Mouse (Mus musculus) limb, embryonic 14.5 days (tissue): Measurements from ENCODE around the gene Man2c1. TPM values are rescaled to one million over a fixed set of nuclear protein-coding genes. Genes with fewer than 3 reads are reported as not detected.

Source experiments
- ATAC-seq: fragments of 200-750 bp; cut with Nextera tagmentation; 2 replicates; pipeline ENCODE4 v1.8.0; 2017; ENCODE audit warnings: low read depth, moderate number of reproducible peaks, moderate TSS enrichment; ENCODE audit not compliant: low FRiP score
- DNase-seq: peaks from one replicate; pipeline ENCODE4 v3.0.0-alpha.2; 2015; ENCODE audit warnings: low spot score
- H3K27ac ChIP-seq: fragments of 300-500 bp; sonication (generic); replicated peaks from 2 replicates; pipeline ENCODE4 v1.5.1; 2014; ENCODE audit warnings: low read depth, mild to moderate bottlenecking, low read length, moderate library complexity, mixed read lengths
- H3K27me3 ChIP-seq: fragments of 300-500 bp; sonication (generic); 2 replicates; pipeline ENCODE4 v1.6.1; 2014; ENCODE audit warnings: low read length, mixed read lengths; ENCODE audit not compliant: control insufficient read depth, insufficient read depth
- H3K36me3 ChIP-seq: fragments of 300-500 bp; sonication (generic); 2 replicates; pipeline ENCODE4 v1.6.1; 2014; ENCODE audit warnings: mild to moderate bottlenecking, low read length, moderate library complexity, mixed read lengths; ENCODE audit not compliant: control insufficient read depth, insufficient read depth
- H3K4me1 ChIP-seq: fragments of 300-500 bp; sonication (generic); 2 replicates; pipeline ENCODE4 v1.6.1; 2014; ENCODE audit warnings: antibody characterized with exemption, low read length, mixed read lengths; ENCODE audit not compliant: control insufficient read depth, insufficient read depth
- H3K4me2 ChIP-seq: fragments of 300-500 bp; sonication (generic); replicated peaks from 2 replicates; pipeline ENCODE4 v1.6.1; 2014; ENCODE audit warnings: low read depth, mild to moderate bottlenecking, low read length, moderate library complexity; ENCODE audit not compliant: severe bottlenecking
- H3K4me3 ChIP-seq: fragments of 300-500 bp; sonication (generic); replicated peaks from 2 replicates; pipeline ENCODE4 v1.5.1; 2014; ENCODE audit warnings: low read length
- H3K9ac ChIP-seq: fragments of 300-500 bp; sonication (generic); 2 replicates; pipeline ENCODE4 v1.6.1; 2014; ENCODE audit warnings: mild to moderate bottlenecking, low read depth, low read length, moderate library complexity; ENCODE audit not compliant: severe bottlenecking
- H3K9me3 ChIP-seq: fragments of 300-500 bp; sonication (generic); 2 replicates; pipeline ENCODE4 v1.6.1; 2016; ENCODE audit warnings: low read length; ENCODE audit not compliant: control insufficient read depth
- POLR2A ChIP-seq: fragments of 200-500 bp; IDR thresholded peaks from 2 replicates; pipeline ENCODE4 v1.8.0; 2012; ENCODE audit warnings: inconsistent platforms, mild to moderate bottlenecking, moderate library complexity, borderline replicate concordance; ENCODE audit not compliant: insufficient read depth, insufficient read length; ENCODE audit errors: extremely low read depth
- WGBS: fragments of 180-500 bp; shearing (Covaris S2); extraction: QIAGEN DNeasy Blood & Tissue Kit; methylation state at CpG from one replicate; pipeline ENCODE4 v1.1.7; 2014; 5-methylcytosine and 5-hydroxymethylcytosine counted together
- polyA plus RNA-seq, 2 experiments: library from polyadenylated mRNA; depleted of rRNA in 1 of 2; stranded (reverse) in 1 of 2; unstranded in 1 of 2; fragments of >200 nt; fragmentation: Nextera tagmentation in 1 of 2; extraction: Ambion mirVana in 1 of 2; gene quantifications; 2 replicates each; pipeline versions ENCODE4 v1.2.1 to v1.2.3; 2012 to 2014

The Man2c1 gene
- polyA plus RNA-seq, 2 experiments: 41.3 to 177 TPM

- ATAC-seq (no peak), DNase-seq (no peak)
- H3K9me3 ChIP-seq: no peaks in the 10 kb centered on the region
- peak overlapping the region; percentile 64; the same call in 1 of the 2 replicates for H3K4me2 ChIP-seq
- H3K27ac ChIP-seq: no peak overlapping the region
- WGBS: 67% methylated on average over 6 of the region's 6 CpGs
- no peak overlapping the region for H3K9ac ChIP-seq
- H3K27me3 ChIP-seq: no peaks in the 10 kb centered on the region
- H3K36me3 ChIP-seq: 0 out of 2 replicates have a peak, but pooled peaks cover 2% of the 10 kb centered on the region
- no peak overlapping the region for H3K4me3 ChIP-seq
- no peak for TF ChIP-seq POLR2A
- peaks cover 6% of the 10 kb centered on the region for H3K4me1 ChIP-seq
Observed at GRCm38 (mm10) chr9:57149021-57149420, 18.5 kb downstream of the Man2c1 start.

- H3K9ac ChIP-seq: no peak overlapping the region
- no peaks in the 10 kb centered on the region for H3K27me3 ChIP-seq
- no peak overlapping the region for H3K4me2 ChIP-seq
- no peaks in the 10 kb centered on the region for H3K9me3 ChIP-seq
- H3K4me1 ChIP-seq: peaks cover 6% of the 10 kb centered on the region
- no peak overlapping the region for H3K27ac ChIP-seq
- H3K4me3 ChIP-seq: no peak overlapping the region
- peaks cover 6% of the 10 kb centered on the region for H3K36me3 ChIP-seq
- WGBS: 82% methylated on average over 5 of the region's 5 CpGs
- DNase-seq (no peak), ATAC-seq (no peak)
- TF ChIP-seq POLR2A: no peak
Observed at GRCm38 (mm10) chr9:57150192-57150591, 19.7 kb downstream of the Man2c1 start.

- WGBS: 33% methylated on average over 6 of the region's 6 CpGs
- no peak for TF ChIP-seq POLR2A
- Histone ChIP-seq H3K9ac (no peak overlapping the region), H3K4me3 (no peak overlapping the region), H3K36me3 (peaks cover 8% of the 10 kb centered on the region), H3K9me3 (no peaks in the 10 kb centered on the region), H3K27me3 (no peaks in the 10 kb centered on the region), H3K4me1 (peaks cover 4% of the 10 kb centered on the region), H3K4me2 (no peak overlapping the region), H3K27ac (no peak overlapping the region)
- DNase-seq: no peak
- ATAC-seq: no peak
Observed at GRCm38 (mm10) chr9:57152331-57152730, 21.8 kb downstream of the Man2c1 start.

- no peaks in the 10 kb centered on the region for H3K9me3 ChIP-seq
- ATAC-seq (no peak), DNase-seq (no peak)
- TF ChIP-seq POLR2A: no peak
- no peak overlapping the region for H3K27ac ChIP-seq
- H3K27me3 ChIP-seq: no peaks in the 10 kb centered on the region
- H3K36me3 ChIP-seq: peaks cover 8% of the 10 kb centered on the region
- no peak overlapping the region for H3K4me3 ChIP-seq
- WGBS: 84% methylated on average over 7 of the region's 7 CpGs
- H3K9ac ChIP-seq: no peak overlapping the region
- no peak overlapping the region for H3K4me2 ChIP-seq
- peaks cover 7% of the 10 kb centered on the region for H3K4me1 ChIP-seq
Observed at GRCm38 (mm10) chr9:57156383-57156782, 25.9 kb downstream of the Man2c1 start.

- no peak for ATAC-seq
- Histone ChIP-seq H3K27ac (no peak overlapping the region), H3K4me3 (no peak overlapping the region), H3K9me3 (no peaks in the 10 kb centered on the region), H3K4me1 (peaks cover 7% of the 10 kb centered on the region), H3K4me2 (no peak overlapping the region), H3K27me3 (no peaks in the 10 kb centered on the region), H3K9ac (no peak overlapping the region), H3K36me3 (peaks cover 8% of the 10 kb centered on the region)
- WGBS: 87% methylated on average over 7 of the region's 8 CpGs
- no peak for TF ChIP-seq POLR2A
- DNase-seq: no peak
Observed at GRCm38 (mm10) chr9:57156823-57157222, 26.3 kb downstream of the Man2c1 start.

- peaks cover 8% of the 10 kb centered on the region for H3K36me3 ChIP-seq
- DNase-seq: no peak
- ATAC-seq: no peak
- H3K27me3 ChIP-seq: no peaks in the 10 kb centered on the region
- H3K4me1 ChIP-seq: peaks cover 7% of the 10 kb centered on the region
- H3K9me3 ChIP-seq: no peaks in the 10 kb centered on the region
- no peak for TF ChIP-seq POLR2A
- WGBS: 32% methylated on average over 13 of the region's 13 CpGs
- peak overlapping the region; percentile 72 for H3K4me3 ChIP-seq
- no peak overlapping the region for H3K27ac ChIP-seq
- peak overlapping the region; percentile 69 for H3K9ac ChIP-seq
- peak overlapping the region; percentile 96 for H3K4me2 ChIP-seq
Observed at GRCm38 (mm10) chr9:57157499-57157898, 27.0 kb downstream of the Man2c1 start.
